Mouse (Mus musculus) ZHBTc4 (cell line): ENCODE results near the gene Gm4924.

Experiments used
- DNase-seq: peaks from one replicate; pipeline ENCODE4 v3.0.0-alpha.2; 2011; ENCODE audit warnings: low read depth, low spot score

Gene Gm4924

GRCm38 (mm10) chr10:82354083-82355010 lies at the start of gene Gm4924:
TSS of gene Gm4924 (plus strand) at chr10:82354255.
- DNase-seq, result peak; percentile 94

DNA sequence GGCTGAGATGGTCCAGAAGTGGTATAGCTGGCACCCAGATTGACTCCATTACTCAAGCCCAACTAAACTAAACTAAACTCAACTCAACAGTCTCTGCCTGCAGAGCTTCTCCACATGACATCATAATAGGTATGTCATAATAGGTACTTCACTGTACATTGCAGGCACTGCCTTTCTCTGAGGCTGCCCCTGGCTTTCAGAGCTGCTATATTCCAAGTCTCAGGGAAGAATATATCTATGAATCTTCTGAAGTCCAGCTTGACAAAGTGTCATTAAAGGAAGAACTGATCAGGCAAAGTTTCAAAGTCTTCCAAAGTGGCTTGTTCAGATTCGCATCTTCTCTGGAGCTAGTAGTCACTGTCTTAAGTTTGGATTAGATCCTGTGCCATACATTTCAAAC lies 37.6 kb upstream of the Gm4924 start, which contains the start of gene 4932415D10Rik:
TSS of gene 4932415D10Rik (minus strand) at position 101 of the 400 bp plus-strand sequence.
- DNase-seq, result no peak

DNA sequence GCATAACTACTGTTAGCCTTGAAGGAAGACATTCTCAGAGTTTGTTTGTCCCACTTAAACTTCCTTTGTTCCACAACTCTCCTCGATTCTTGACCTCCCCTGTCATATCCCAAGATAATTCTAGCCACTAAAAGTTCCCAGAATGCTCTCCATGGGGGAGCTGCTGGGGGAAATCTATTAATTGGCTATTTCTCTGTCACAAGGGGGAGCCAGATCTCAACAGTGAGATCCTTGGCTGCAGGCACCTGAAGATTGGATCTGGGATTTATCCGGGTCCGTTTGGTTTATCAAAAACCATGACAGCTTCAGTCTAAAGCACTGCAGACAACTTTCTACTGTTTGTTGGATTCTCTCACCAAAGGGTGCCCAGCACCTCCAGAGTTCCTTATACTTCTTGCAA lies 33.9 kb upstream of the Gm4924 start:
- peak; percentile 35 for DNase-seq

DNA sequence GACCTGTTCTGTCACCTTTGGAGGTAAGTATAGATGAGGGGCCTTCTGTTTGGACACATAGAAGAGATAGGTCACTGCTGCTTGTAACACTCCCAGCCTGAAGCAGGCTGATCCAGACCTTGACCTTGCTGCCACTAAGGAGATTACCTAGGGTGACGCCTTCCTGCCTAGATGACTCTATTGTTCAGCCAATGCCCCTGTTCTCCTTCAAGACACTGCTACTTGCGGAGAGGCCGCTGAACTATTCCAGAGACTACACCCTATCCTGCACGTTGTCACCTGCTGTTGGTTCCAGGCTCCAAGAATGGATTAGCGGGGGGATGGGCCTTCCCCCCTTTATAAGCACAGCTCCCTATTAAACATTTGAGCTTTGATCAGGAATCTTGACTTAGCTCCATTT lies 24.2 kb upstream of the Gm4924 start:
- DNase-seq, result peak; percentile 37

GRCm38 (mm10) chr10:82355401-82355800 lies 1.3 kb downstream of the Gm4924 start:
- DNase-seq, result peak; percentile 51

DNA sequence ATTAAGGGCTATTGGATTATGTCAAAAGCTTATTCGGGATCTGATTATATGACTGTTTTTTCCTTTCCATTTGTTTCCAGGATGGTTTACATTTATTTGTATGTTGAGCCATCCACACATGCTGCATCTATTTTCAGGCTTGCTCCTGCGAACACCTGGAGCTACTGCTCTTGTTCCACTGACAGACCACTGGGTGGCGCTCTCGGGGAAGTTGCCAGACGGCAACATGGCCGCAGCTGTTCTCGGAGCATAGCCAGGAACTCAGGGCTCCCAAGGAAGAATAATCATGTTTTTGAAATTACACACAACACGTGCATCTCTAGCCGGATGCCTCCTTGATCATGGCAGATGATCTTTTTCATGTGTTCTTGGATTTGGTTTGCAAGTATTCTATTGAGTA lies 7.9 kb downstream of the Gm4924 start:
- DNase-seq, result peak; percentile 65

- DNase-seq, result peak; percentile 43
Observed at GRCm38 (mm10) chr10:82382992-82383391, 28.9 kb downstream of the Gm4924 start.

- DNase-seq, result no peak
Observed at GRCm38 (mm10) chr10:82409511-82409910, 55.5 kb downstream of the Gm4924 start.

DNA sequence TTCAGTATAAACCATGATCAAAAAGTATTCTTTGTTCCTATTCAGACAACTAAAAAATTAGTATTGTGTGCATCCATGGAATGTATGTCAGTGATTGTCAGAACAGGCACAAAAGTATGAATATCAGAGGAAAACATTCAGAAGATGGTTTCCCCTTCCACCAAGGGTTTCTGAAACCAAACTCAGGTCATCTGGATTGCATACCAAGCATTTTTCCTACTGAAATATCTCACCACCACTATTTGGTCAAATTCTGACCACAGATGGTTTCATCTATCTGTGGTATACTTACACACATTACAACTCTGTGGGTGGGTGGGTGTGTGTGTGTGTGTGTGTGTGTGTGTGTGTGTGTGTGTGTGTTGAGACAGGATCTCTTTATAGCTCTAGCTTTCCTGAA lies 69.6 kb downstream of the Gm4924 start:
- no peak for DNase-seq
